Mouse (Mus musculus): ENCODE measurements around the gene Mboat1.
A peak's percentile ranks its signal among the peaks of the same experiment; 100 is the strongest.

Mboat1 gene

GRCm38 (mm10) chr13:30136243-30136922, at the start of gene Mboat1:
Gene Mboat1, plus strand, starts transcription at chr13:30136489.
- peak; percentile 84 to 87 for DNase-seq (ENCODE audit: low spot score in 2 of 2)

GRCm38 (mm10) chr13:30093086-30093485, 43.2 kb upstream of the Mboat1 start:
- DNase-seq (ENCODE audit: low spot score in 2 of 2) = no peak

DNA sequence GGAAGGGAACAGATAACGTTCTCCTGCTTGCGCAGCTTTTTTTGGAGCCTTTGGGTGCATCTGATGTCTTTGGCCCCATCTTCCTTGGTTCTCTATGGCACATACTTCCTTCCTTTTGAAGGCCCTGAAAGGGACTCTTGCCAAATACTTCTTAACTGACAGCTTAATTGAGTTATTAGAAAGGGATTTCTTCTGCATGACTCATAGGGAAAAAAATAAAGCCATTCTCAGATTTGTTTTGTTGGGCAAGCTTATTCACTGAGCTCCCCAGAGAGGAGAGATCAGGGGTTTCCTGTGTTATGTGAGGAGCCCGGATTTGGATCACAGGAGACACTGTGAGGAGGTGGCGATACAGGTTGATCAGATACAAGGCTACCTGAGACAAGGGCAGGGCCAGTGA, 40.4 kb upstream of the Mboat1 start:
- DNase-seq (ENCODE audit: low spot score in 2 of 2) = no peak

DNA sequence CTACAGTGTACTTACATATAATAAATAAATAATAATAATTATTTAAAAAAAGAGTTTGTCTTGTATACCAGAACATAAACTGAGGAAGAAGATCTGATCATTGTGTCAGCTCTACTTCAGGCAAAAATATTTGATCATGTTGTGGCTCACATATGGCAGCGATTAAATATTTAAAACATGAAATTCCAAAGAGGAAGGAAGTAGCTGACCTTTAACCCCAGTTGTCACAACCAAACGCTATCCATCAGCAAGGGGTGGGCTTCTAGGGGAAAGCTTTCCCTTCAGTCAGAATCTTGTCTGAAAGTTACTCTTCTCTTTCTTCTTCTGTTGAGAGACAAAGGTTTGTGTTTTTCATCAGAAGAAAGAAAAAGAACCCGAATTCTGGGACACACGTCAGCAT, 39.8 kb upstream of the Mboat1 start:
- no peak for DNase-seq (ENCODE audit: low spot score in 2 of 2)

DNA sequence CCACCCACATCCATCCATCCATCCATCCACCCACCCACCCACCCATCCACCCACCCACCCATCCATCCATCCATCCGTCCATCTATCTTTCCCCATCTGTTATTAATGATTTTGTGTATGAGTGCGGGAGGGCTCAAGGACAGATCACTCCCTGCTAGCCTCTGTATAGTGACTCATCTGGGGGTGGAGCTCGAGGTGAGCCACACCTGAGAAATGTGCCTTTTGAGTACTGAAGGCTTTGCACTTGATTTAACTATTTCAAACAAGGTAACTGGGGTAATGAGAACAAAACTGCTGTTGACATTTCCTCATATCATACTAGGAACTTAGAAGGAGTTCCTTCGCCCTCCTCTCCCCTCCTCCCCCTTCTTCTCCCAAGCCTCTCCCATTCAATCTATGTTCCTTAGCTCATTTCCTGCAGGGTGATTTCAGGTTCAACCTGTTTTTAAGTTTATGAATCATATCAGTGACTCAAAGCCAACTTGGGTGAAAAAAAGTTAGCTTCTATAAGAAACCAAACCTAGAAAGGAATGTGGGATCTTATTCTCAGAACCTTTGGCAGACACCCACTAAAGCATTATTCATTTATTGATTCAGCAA, 27.2 kb upstream of the Mboat1 start:
- peak; percentile 14 to 36 for DNase-seq (ENCODE audit: low spot score in 2 of 2)

GRCm38 (mm10) chr13:30115792-30116191, 20.5 kb upstream of the Mboat1 start:
- no peak for DNase-seq (ENCODE audit: low spot score in 2 of 2)

DNA sequence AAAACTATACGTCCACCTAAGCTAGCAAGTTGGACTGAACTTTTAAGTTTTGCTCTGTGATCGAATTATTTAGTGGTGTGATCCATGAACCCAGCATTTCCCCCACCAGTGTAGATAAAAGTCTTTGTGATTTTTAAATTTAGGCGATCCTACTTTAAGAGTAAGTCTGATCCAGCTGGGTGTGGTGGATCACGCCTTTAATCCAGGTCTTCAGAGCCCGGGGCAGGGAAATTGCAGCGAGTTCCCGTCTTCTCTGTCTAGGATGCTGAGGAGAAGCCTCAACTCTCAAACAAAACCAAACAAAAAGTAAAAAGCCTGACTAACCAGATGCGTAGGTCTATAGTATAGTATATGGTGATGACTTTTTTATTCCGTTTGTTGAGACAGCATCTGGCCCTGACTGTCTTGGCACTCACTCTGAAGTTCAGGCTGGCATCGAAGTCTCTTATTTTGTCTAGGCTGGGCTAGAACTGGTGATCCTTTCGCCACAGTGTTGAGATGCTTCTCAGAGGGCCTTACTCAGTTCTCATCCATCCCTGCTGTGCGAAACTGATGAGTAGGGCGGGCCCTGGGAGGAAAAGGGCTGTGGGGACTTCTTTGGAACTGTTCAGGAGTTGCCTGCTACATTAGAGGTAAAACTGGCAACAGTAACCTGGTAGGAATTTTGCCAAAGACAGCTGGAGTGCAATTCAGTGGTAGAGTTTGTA, 787 bp downstream of the Mboat1 start:
- no peak for DNase-seq (ENCODE audit: low spot score in 2 of 2)

DNA sequence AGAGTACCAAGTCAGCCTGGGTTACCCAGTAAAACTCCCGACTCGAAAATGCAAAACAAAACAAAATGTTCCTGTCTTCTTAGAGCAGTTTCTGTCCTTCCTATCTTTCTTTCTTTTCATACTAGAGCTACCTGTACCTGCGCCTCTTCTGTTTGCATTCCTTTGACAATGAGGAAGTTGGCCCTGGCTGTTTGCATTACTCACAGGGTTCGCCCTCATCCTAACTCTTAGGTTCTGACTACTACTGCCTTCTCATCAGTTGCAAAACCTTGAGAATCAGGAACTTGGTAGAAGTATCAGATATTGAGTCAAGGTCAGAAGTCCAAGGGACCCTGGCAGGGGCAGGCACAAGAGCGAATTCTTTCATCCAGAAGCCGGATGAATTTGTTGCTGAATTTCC, 1.7 kb downstream of the Mboat1 start:
- DNase-seq (ENCODE audit: low spot score in 2 of 2) = peak in 1 of 2 experiments; percentile 9

GRCm38 (mm10) chr13:30140149-30140548, 3.9 kb downstream of the Mboat1 start:
- no peak for DNase-seq (ENCODE audit: low spot score in 2 of 2)

GRCm38 (mm10) chr13:30140646-30141045, 4.4 kb downstream of the Mboat1 start:
- no peak for DNase-seq (ENCODE audit: low spot score in 2 of 2)

DNA sequence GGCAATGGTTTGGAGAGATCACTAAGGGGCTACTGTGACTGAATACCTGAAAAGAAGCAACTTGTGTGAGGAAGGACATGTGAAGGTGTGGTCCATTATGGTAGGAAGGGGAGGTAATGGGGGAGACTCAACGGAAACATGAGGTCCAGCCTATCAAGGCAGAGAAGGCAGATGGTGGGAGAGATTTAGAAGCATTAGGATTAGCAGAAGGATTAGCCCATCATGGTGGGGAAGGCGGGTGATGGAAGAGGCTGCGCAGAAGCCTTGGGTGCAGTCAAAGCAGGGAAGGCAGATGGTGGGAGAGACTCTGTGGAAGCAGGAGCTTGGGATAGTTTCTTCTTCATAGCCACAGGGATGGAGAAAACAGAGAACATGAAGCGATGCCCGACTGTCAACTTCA, 5.7 kb downstream of the Mboat1 start:
- no peak for DNase-seq (ENCODE audit: low spot score in 2 of 2)

GRCm38 (mm10) chr13:30146468-30146867, 10.2 kb downstream of the Mboat1 start:
- DNase-seq (ENCODE audit: low spot score in 2 of 2) = no peak

DNA sequence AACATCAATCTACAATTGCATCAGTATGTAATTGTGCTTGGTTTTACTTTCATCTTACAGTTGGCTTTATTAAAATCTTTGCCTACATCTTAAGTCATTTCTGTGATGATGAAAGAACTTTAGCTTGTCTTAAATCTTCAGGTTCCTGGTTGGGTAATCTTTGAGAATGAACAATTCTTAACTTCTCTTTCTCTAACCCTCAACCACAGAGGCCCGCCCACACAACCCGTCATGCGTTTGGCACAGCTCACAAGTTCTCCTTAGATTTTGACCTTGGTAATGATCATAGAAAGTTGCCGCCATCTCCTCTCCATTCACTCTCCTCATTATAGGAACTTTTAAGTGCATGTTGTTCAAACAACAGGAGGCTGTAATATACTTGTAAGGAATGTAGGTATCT, 18.0 kb downstream of the Mboat1 start:
- DNase-seq (ENCODE audit: low spot score in 2 of 2) = no peak

- no peak for DNase-seq (ENCODE audit: low spot score in 2 of 2)
These were observed 23.3 kb downstream of the Mboat1 start for GRCm38 (mm10) chr13:30159626-30160025.

- DNase-seq (ENCODE audit: low spot score in 2 of 2) = no peak
These were observed 27.2 kb downstream of the Mboat1 start for GRCm38 (mm10) chr13:30163521-30163920.

DNA sequence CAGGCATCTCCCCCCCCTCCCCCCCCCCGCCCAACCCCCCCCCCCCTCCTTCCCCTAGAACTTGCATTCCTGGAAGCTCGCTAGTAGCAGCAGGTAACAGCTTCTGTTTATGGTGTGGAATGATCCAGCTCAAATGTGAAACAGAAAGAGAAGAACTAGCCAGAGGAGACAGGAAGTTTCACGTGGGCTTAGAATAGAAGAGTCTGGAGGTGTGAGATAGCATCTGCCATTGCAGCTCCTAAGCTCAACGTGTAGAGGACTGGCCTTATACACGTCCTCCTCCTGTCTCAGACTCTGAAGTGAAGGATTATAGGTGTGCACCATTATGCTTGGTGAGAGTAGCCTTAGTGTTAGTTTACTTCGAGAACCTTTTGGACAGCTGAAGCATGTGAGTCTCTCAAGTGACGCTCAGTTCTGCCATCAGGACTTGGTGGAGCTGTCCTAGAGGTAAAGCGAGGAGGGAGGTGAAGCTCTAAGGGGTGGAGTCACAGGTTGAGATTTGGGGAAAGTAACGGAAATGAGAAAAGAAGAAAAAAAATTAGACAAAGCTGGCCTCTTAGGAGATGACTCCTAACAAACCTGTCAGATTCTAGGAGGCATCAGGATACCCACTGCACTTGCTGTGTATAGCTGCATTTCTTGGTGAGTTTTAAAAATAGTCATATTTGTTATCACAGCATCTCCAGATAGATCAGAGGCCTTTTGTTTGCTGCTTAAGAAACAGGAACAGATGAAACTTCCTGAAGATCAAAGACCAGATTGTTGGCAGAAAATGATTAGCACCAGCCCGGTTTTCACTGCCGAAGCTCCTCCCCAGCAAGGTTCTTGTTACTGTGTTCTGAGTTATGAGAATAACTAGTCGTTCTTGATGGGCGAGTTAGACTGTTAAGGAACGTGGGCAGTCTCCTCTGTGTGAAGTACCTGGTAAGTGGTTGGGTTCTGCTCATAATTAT, 30.1 kb downstream of the Mboat1 start:
- DNase-seq (ENCODE audit: low spot score in 2 of 2) = no peak

DNA sequence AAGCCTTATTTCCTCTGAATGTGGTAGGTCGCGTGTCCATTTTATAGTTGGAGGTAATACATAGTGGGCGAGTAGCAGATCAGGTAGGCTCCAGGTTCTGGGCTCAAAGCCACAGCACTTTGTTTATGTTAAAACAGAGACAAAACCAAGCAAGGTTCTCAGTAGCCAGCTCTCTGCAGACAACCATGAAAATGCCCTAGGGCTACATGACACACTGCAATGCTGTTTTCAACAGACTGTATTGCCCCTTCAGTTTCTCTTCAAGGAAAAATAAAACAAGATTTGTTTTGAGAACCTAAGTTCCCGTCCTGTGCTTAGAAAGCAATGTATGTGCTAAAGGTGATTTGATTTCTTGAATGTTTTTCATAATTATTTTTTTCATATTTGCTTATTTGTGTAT, 31.2 kb downstream of the Mboat1 start:
- no peak for DNase-seq (ENCODE audit: low spot score in 2 of 2)

GRCm38 (mm10) chr13:30168803-30169202, 32.5 kb downstream of the Mboat1 start:
- DNase-seq (ENCODE audit: low spot score in 2 of 2) = no peak

- DNase-seq (ENCODE audit: low spot score in 2 of 2) = no peak
These were observed 33.8 kb downstream of the Mboat1 start for GRCm38 (mm10) chr13:30170061-30170460.

DNA sequence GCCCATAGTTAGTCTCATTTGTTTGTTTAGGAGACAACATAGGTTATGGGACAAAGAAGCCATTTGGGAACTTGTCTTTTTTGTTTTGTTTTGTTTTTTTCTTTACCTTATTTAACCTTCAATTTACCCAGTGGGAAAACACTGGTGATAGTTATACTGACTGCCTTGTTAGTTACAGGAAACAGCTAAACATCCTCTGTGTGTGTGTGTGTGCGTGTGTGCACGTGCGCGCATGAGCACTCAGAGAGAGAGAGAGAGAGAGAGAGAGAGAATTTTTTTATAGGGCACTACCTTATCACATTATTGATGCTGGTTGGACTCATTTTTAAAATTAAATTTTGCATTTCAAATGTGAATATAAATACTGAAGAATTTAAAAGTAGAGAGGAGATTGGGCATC, 38.3 kb downstream of the Mboat1 start:
- no peak for DNase-seq (ENCODE audit: low spot score in 2 of 2)

- no peak for DNase-seq (ENCODE audit: low spot score in 2 of 2)
These were observed 41.1 kb downstream of the Mboat1 start for GRCm38 (mm10) chr13:30177356-30177755.

DNA sequence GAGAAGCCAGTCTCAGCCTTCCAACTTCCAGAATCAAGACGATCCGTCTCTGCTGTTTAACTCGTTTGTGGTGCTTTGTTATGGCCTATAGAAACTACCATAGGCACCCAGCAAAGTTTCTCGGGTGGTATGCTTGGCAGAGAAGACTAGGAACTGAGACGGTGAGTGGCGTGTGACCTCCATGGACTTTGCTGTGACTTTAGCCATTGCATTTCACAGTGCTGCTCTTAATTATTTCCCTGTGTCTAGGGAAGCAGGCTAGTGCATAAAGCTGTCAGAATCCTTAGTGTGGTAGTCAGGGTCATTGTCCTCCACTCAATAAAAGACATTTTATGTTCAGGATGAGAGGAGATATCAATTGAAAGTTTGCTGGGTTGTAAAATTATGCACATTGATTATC, 49.3 kb downstream of the Mboat1 start:
- DNase-seq (ENCODE audit: low spot score in 2 of 2) = no peak

Measured in urinary bladder, adult 18-20 months (tissue).